Mouse (Mus musculus) stomach, postnatal 0 days (tissue): ENCODE measurements at regions not wholly inside any gene's neighbourhood (a gene's known extent, or its start where the extent isn't known, plus 50 kb on each side); places are given as distances from the start of the nearest gene placed in this dataset.

ENCODE experiments used
- ATAC-seq: fragments of 200-750 bp; cut with Nextera tagmentation; 2 replicates; pipeline ENCODE4 v1.8.0; 2017; ENCODE audit not compliant: low FRiP score, low TSS enrichment
- DNase-seq: peaks from one replicate; pipeline ENCODE4 v3.0.0-alpha.2; 2016; ENCODE audit warnings: low spot score
- H3K27ac ChIP-seq: fragments of 300-500 bp; sonication (generic); replicated peaks from 2 replicates; pipeline ENCODE4 v1.5.1; 2014; ENCODE audit warnings: mild to moderate bottlenecking, control low read depth
- H3K27me3 ChIP-seq: fragments of 300-500 bp; sonication (generic); 2 replicates; pipeline ENCODE4 v1.6.1; 2014; ENCODE audit warnings: low read length; ENCODE audit not compliant: control insufficient read depth, insufficient read depth
- H3K36me3 ChIP-seq: fragments of 300-500 bp; sonication (generic); 2 replicates; pipeline ENCODE4 v1.6.1; 2014; ENCODE audit warnings: low read length, mixed read lengths; ENCODE audit not compliant: control insufficient read depth, insufficient read depth
- H3K4me1 ChIP-seq: fragments of 300-500 bp; sonication (generic); replicated peaks from 2 replicates; pipeline ENCODE4 v1.6.1; 2014; ENCODE audit warnings: antibody characterized with exemption; ENCODE audit not compliant: control insufficient read depth, insufficient read depth
- H3K4me2 ChIP-seq: fragments of 300-500 bp; sonication (generic); replicated peaks from 2 replicates; pipeline ENCODE4 v1.6.1; 2014; ENCODE audit warnings: low read depth, mild to moderate bottlenecking, control low read depth, moderate library complexity
- H3K4me3 ChIP-seq: fragments of 300-500 bp; sonication (generic); 2 replicates; pipeline ENCODE4 v1.5.1; 2014; ENCODE audit warnings: low read depth, low read length, control low read depth
- H3K9ac ChIP-seq: fragments of 300-500 bp; sonication (generic); 2 replicates; pipeline ENCODE4 v1.6.1; 2014; ENCODE audit warnings: mild to moderate bottlenecking, low read length, control low read depth, mixed read lengths
- H3K9me3 ChIP-seq: fragments of 300-500 bp; sonication (generic); 2 replicates; pipeline ENCODE4 v1.6.1; 2016; ENCODE audit warnings: low read length; ENCODE audit not compliant: control insufficient read depth
- CTCF ChIP-seq: IDR thresholded peaks from 2 replicates; pipeline ENCODE4 v1.5.1; 2016; ENCODE audit warnings: antibody characterized with exemption, low read depth, mild to moderate bottlenecking, moderate library complexity
- EP300 ChIP-seq: optimal IDR thresholded peaks from 2 replicates; pipeline ENCODE3; 2016; ENCODE audit warnings: antibody characterized with exemption
- WGBS: fragments of 180-500 bp; shearing (Covaris S2); extraction: QIAGEN DNeasy Blood & Tissue Kit; methylation state at CpG from one replicate; pipeline ENCODE4 v1.1.7; 2014; 5-methylcytosine and 5-hydroxymethylcytosine counted together

- no peaks in the 10 kb centered on the region for H3K36me3 ChIP-seq
- 95% methylated on average over 2 of the region's 2 CpGs for WGBS
- no peaks in the 10 kb centered on the region for H3K9me3 ChIP-seq
- DNase-seq, result no peak
- TF ChIP-seq CTCF (no peak), EP300 (no peak)
- H3K4me2 ChIP-seq, result no peak overlapping the region
- no peak for ATAC-seq
- H3K4me3 ChIP-seq, result no peak overlapping the region
- no peaks in the 10 kb centered on the region for H3K4me1 ChIP-seq
- H3K9ac ChIP-seq, result no peak overlapping the region
- no peak overlapping the region for H3K27ac ChIP-seq
- H3K27me3 ChIP-seq, result no peaks in the 10 kb centered on the region
Observed at GRCm38 (mm10) chr6:81438951-81439722, 484.3 kb upstream of the Gcfc2 start.

- Histone ChIP-seq H3K4me2 (no peak overlapping the region), H3K4me1 (no peaks in the 10 kb centered on the region), H3K4me3 (no peak overlapping the region), H3K36me3 (no peaks in the 10 kb centered on the region), H3K9ac (no peak overlapping the region), H3K27me3 (no peaks in the 10 kb centered on the region), H3K9me3 (no peaks in the 10 kb centered on the region), H3K27ac (no peak overlapping the region)
- ATAC-seq (no peak), DNase-seq (no peak)
- TF ChIP-seq CTCF (no peak), EP300 (no peak)
Observed at GRCm38 (mm10) chr6:81441396-81441795, 482.1 kb upstream of the Gcfc2 start.

GRCm38 (mm10) chr6:81446019-81446800, 477.3 kb upstream of the Gcfc2 start:
- Histone ChIP-seq H3K27me3 (no peaks in the 10 kb centered on the region), H3K4me3 (no peak overlapping the region), H3K9ac (no peak overlapping the region), H3K9me3 (no peaks in the 10 kb centered on the region), H3K27ac (no peak overlapping the region), H3K4me2 (no peak overlapping the region), H3K36me3 (no peaks in the 10 kb centered on the region), H3K4me1 (no peaks in the 10 kb centered on the region)
- no peak for DNase-seq
- no peak for TF ChIP-seq CTCF
- no peak for TF ChIP-seq EP300
- WGBS, result 95% methylated on average over 1 of the region's 1 CpGs
- no peak for ATAC-seq

DNA sequence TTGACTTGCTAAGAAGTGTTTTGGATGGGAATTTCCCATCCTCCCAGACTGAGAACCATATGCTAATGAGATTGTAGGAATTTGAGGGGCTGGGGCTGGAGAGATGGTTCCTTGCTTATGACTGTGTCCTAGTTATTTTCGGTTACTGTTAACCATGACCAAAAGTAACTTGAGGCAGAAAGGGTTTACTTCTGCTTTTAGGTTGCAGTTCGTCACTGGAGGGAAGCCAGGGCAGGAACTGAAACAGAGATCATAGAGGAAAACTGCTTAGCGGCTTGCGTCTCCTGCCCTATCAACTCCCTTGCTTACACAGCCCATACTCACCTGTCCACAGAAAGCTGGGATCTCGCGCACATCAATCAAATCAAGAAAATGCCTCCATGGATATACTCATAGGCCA, 475.8 kb upstream of the Gcfc2 start:
- no peak overlapping the region for H3K4me2 ChIP-seq
- 85% methylated on average over 6 of the region's 6 CpGs for WGBS
- H3K27ac ChIP-seq, result no peak overlapping the region

DNA sequence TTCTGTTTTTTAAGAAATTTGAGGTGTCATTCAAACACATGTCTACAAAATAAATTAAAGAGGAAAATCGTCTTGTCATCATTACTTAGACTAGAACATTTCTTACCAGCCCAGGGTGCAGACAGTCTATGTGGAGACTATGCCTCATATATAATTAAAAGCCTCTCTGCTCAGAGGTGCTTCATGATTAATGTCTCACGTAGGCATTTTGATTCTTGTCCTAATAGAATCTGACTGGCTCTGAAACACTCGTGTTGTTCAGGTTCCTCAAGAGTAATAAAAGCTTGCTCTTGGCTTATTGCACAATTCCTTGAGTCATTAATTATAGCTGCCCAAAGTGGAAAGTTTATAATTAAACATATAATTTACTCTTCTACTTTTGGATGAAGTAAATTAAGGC, 475.1 kb upstream of the Gcfc2 start:
- H3K36me3 ChIP-seq, result no peaks in the 10 kb centered on the region
- 59% methylated on average over 3 of the region's 3 CpGs for WGBS
- DNase-seq, result no peak
- no peaks in the 10 kb centered on the region for H3K9me3 ChIP-seq
- no peak for ATAC-seq
- no peak overlapping the region for H3K9ac ChIP-seq
- H3K4me1 ChIP-seq, result no peaks in the 10 kb centered on the region
- H3K27ac ChIP-seq, result no peak overlapping the region
- no peak overlapping the region for H3K4me3 ChIP-seq
- no peak overlapping the region for H3K4me2 ChIP-seq
- H3K27me3 ChIP-seq, result no peaks in the 10 kb centered on the region
- TF ChIP-seq CTCF (no peak), EP300 (no peak)

More for the DNA sequence above, 475.8 kb upstream of the Gcfc2 start:
- DNase-seq (no peak), ATAC-seq (no peak)
- no peak for TF ChIP-seq EP300
- TF ChIP-seq CTCF, result no peak
- Histone ChIP-seq H3K9ac (no peak overlapping the region), H3K9me3 (no peaks in the 10 kb centered on the region), H3K4me3 (no peak overlapping the region), H3K36me3 (no peaks in the 10 kb centered on the region), H3K27me3 (no peaks in the 10 kb centered on the region), H3K4me1 (no peaks in the 10 kb centered on the region)

DNA sequence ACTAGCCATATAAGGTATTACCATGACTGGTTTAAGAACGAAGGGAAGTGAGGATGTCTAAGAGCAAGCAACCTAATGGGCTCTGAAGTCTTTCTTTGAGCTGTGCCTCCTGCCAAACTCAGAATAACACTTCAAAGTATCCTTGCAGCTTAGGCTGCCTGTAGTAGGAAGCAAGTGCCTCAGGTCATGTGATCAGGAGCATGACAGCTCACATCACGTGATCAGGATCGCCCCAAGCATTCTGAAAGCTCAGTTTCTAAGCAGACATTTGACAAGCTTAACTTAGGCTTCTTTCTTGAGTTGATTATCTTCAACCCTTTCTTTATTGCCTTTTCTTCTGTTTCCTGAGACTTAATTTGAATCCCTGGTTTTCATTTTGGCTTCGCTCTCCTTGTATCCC, 462.4 kb upstream of the Gcfc2 start:
- Histone ChIP-seq H3K27ac (no peak overlapping the region), H3K4me1 (no peaks in the 10 kb centered on the region), H3K9me3 (no peaks in the 10 kb centered on the region), H3K4me3 (no peak overlapping the region), H3K36me3 (no peaks in the 10 kb centered on the region), H3K27me3 (no peaks in the 10 kb centered on the region), H3K9ac (no peak overlapping the region), H3K4me2 (no peak overlapping the region)
- no peak for TF ChIP-seq CTCF
- no peak for TF ChIP-seq EP300
- 79% methylated on average over 4 of the region's 4 CpGs for WGBS
- DNase-seq (no peak), ATAC-seq (no peak)
